Mouse (Mus musculus) heart, adult 2 months (tissue): ENCODE measurements around the gene Bcl2l13.

ENCODE experiments used
- CTCF ChIP-seq: fragments of 200-600 bp; IDR thresholded peaks from 2 replicates; pipeline ENCODE4 v1.8.1; 2022; ENCODE audit warnings: antibody characterized with exemption, mild to moderate bottlenecking, moderate library complexity
- POLR2A ChIP-seq: fragments of 200-500 bp; IDR thresholded peaks from 2 replicates; pipeline ENCODE4 v1.6.1; 2011; ENCODE audit warnings: mild to moderate bottlenecking, low read depth, low read length, control low read depth; ENCODE audit not compliant: insufficient read depth

DNA sequence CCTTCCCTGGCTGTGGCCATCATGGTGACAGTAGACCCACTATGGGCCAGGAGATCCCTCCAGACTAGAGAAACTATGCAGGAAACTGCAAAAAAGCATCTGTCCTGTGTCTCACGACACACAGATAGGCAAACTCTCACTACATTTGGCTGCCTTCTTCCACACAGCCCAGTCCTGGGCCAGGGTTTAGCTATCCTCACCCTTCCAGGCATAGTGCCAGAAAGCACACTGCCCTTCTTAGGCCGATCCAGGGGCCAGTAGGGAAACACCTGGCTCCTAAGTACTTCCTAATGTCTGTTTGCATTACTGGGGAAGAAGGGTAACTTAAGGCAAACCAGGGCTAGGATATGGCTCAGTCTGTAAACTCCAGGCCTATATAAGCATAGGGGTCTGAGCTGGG is 76.9 kb downstream of the Bcl2l13 start:
- TF ChIP-seq CTCF (no peak), POLR2A (no peak)
